Mouse (Mus musculus) MEL (cell line): ENCODE results near the gene Mum1. TPM values are rescaled to one million over a fixed set of nuclear protein-coding genes. Genes with fewer than 3 reads are reported as not detected.

Source experiments
- DNase-seq: peaks from one replicate; pipeline ENCODE4 v3.0.0; 2011; ENCODE audit warnings: low read depth, low spot score
- H3K27ac ChIP-seq: 2 replicates; pipeline ENCODE4 v1.5.1; 2012; ENCODE audit warnings: low read depth, mild to moderate bottlenecking, control low read depth, low read length, moderate library complexity; ENCODE audit not compliant: control insufficient read depth
- H3K27me3 ChIP-seq, 2 experiments: fragments of 150-350 bp in 1 of 2; sonication (generic) in 1 of 2; 2 replicates each; pipeline ENCODE4 v1.6.1; 2012; ENCODE audit warnings: low read length in 2 of 2, mild to moderate bottlenecking in 2 of 2, improper control_type of control experiment in 1 of 2, moderate library complexity in 1 of 2; ENCODE audit not compliant: insufficient read depth in 2 of 2, control insufficient read depth in 1 of 2
- H3K36me3 ChIP-seq, 2 experiments: 2 replicates each; pipeline ENCODE4 v1.6.1; 2012 to 2014; ENCODE audit warnings: low read length in 2 of 2, improper control_type of control experiment in 1 of 2, inconsistent platforms in 1 of 2, mild to moderate bottlenecking in 1 of 2; ENCODE audit not compliant: insufficient read depth in 2 of 2, control insufficient read depth in 1 of 2
- H3K4me1 ChIP-seq, 2 experiments: fragments of 150-350 bp in 1 of 2; sonication (generic) in 1 of 2; 2 replicates each; pipeline ENCODE4 v1.6.1; 2012; ENCODE audit warnings: low read length in 2 of 2, improper control_type of control experiment in 1 of 2, mild to moderate bottlenecking in 1 of 2; ENCODE audit not compliant: insufficient read depth in 2 of 2, control insufficient read depth in 1 of 2
- H3K4me3 ChIP-seq, 2 experiments: fragments of 150-350 bp in 1 of 2; sonication (generic) in 1 of 2; 2 replicates each; pipeline ENCODE4 v1.5.1; 2012; ENCODE audit warnings: low read depth in 2 of 2, low read length in 2 of 2, mild to moderate bottlenecking in 2 of 2, moderate library complexity in 2 of 2, control low read depth in 1 of 2, improper control_type of control experiment in 1 of 2; ENCODE audit not compliant: control insufficient read depth in 1 of 2, insufficient read depth in 1 of 2
- H3K79me2 ChIP-seq: 2 replicates; pipeline ENCODE4 v1.6.1; 2012; ENCODE audit warnings: mild to moderate bottlenecking, low read length, moderate library complexity; ENCODE audit not compliant: control insufficient read depth, poor library complexity, insufficient read depth
- H3K9ac ChIP-seq: 2 replicates; pipeline ENCODE4 v1.6.1; 2012; ENCODE audit warnings: low read depth, mild to moderate bottlenecking, control low read depth, low read length, moderate library complexity; ENCODE audit not compliant: control insufficient read depth, poor library complexity, severe bottlenecking
- H3K9me3 ChIP-seq: fragments of 150-350 bp; sonication (generic); replicated peaks from 2 replicates; pipeline ENCODE4 v1.6.1; 2012; ENCODE audit warnings: mild to moderate bottlenecking, low read length, improper control_type of control experiment, moderate library complexity; ENCODE audit not compliant: insufficient read depth
- BHLHE40 ChIP-seq: IDR thresholded peaks from 2 replicates; pipeline ENCODE4 v1.6.1; 2012; ENCODE audit warnings: low read depth, mild to moderate bottlenecking, inconsistent platforms, low read length, improper control_type of control experiment, borderline replicate concordance
- CTCF ChIP-seq, 3 experiments: IDR thresholded peaks in 2 of 3; conservative IDR thresholded peaks in 1 of 3; 2 replicates each; pipeline ENCODE4 v1.5.1; 2011 to 2012; ENCODE audit warnings: low read length in 3 of 3, low read depth in 2 of 3, mild to moderate bottlenecking in 2 of 3, improper control_type of control experiment in 1 of 3, inconsistent platforms in 1 of 3, mixed read lengths in 1 of 3, moderate library complexity in 1 of 3; ENCODE audit not compliant: control insufficient read depth in 1 of 3, insufficient read depth in 1 of 3, poor library complexity in 1 of 3, severe bottlenecking in 1 of 3
- E2F4 ChIP-seq: IDR thresholded peaks from 2 replicates; pipeline ENCODE4 v1.6.1; 2011; ENCODE audit warnings: low read depth, low read length, improper control_type of control experiment, borderline replicate concordance
- EP300 ChIP-seq, 2 experiments: IDR thresholded peaks; 2 replicates each; pipeline ENCODE4 v1.6.1; 2011; ENCODE audit warnings: improper control_type of control experiment in 2 of 2, low read length in 2 of 2, low read depth in 1 of 2, mild to moderate bottlenecking in 1 of 2
- GABPA ChIP-seq: IDR thresholded peaks from 2 replicates; pipeline ENCODE4 v1.6.1; 2012; ENCODE audit warnings: low read depth, mild to moderate bottlenecking, inconsistent platforms, low read length, improper control_type of control experiment, moderate library complexity
- GATA1 ChIP-seq: IDR thresholded peaks from 2 replicates; pipeline ENCODE4 v1.6.1; 2011; ENCODE audit warnings: low read depth, low read length, improper control_type of control experiment
- JUND ChIP-seq: IDR thresholded peaks from 2 replicates; pipeline ENCODE4 v1.6.1; 2011; ENCODE audit warnings: low read depth, mild to moderate bottlenecking, improper control_type of control experiment, low read length
- KAT2A ChIP-seq: conservative IDR thresholded peaks from 2 replicates; pipeline ENCODE4 v1.6.1; 2012; ENCODE audit warnings: low read depth, low read length, improper control_type of control experiment, inconsistent platforms
- MAFK ChIP-seq: IDR thresholded peaks from 2 replicates; pipeline ENCODE4 v1.6.1; 2011; ENCODE audit warnings: low read depth, mild to moderate bottlenecking, low read length, improper control_type of control experiment, borderline replicate concordance
- MXI1 ChIP-seq: IDR thresholded peaks from 2 replicates; pipeline ENCODE4 v1.6.1; 2011; ENCODE audit warnings: mild to moderate bottlenecking, low read depth, low read length, improper control_type of control experiment
- MYB ChIP-seq: IDR thresholded peaks from 2 replicates; pipeline ENCODE4 v1.6.1; 2011; ENCODE audit warnings: mild to moderate bottlenecking, low read depth, low read length, improper control_type of control experiment
- NELFE ChIP-seq: IDR thresholded peaks from 2 replicates; pipeline ENCODE4 v1.6.1; 2011; ENCODE audit warnings: low read depth, low read length, improper control_type of control experiment
- POLR2A ChIP-seq, 2 experiments: IDR thresholded peaks; 2 replicates each; pipeline ENCODE4 v1.6.1; 2011 to 2012; ENCODE audit warnings: low read length in 2 of 2, mild to moderate bottlenecking in 2 of 2, control low read depth in 1 of 2, improper control_type of control experiment in 1 of 2, low read depth in 1 of 2, moderate library complexity in 1 of 2; ENCODE audit not compliant: control insufficient read depth in 1 of 2, insufficient read depth in 1 of 2, poor library complexity in 1 of 2
- POLR2AphosphoS5 ChIP-seq: IDR thresholded peaks from 2 replicates; pipeline ENCODE4 v1.6.1; 2012; ENCODE audit warnings: low read depth, borderline replicate concordance, mild to moderate bottlenecking, inconsistent platforms, low read length, moderate library complexity, mixed read lengths
- RAD21 ChIP-seq: IDR thresholded peaks from 2 replicates; pipeline ENCODE4 v1.6.1; 2011; ENCODE audit warnings: mild to moderate bottlenecking, low read depth, low read length, improper control_type of control experiment
- SMC3 ChIP-seq: IDR thresholded peaks from 2 replicates; pipeline ENCODE4 v1.6.1; 2011; ENCODE audit warnings: low read depth, low read length, improper control_type of control experiment
- TBP ChIP-seq: IDR thresholded peaks from 2 replicates; pipeline ENCODE4 v1.8.0; 2011; ENCODE audit warnings: low read depth, low read length, improper control_type of control experiment
- TCF12 ChIP-seq: IDR thresholded peaks from 2 replicates; pipeline ENCODE4 v1.6.1; 2014; ENCODE audit warnings: low read depth, mild to moderate bottlenecking, inconsistent platforms, low read length, improper control_type of control experiment, moderate library complexity
- USF2 ChIP-seq, 2 experiments: IDR thresholded peaks; 2 replicates each; pipeline ENCODE4 v1.6.1; 2011 to 2012; ENCODE audit warnings: improper control_type of control experiment in 2 of 2, low read length in 2 of 2, borderline replicate concordance in 1 of 2, inconsistent platforms in 1 of 2, low read depth in 1 of 2, mild to moderate bottlenecking in 1 of 2; ENCODE audit not compliant: insufficient read depth in 1 of 2
- ZKSCAN1 ChIP-seq: IDR thresholded peaks from 2 replicates; pipeline ENCODE4 v1.6.1; 2012; ENCODE audit warnings: low read depth, mild to moderate bottlenecking, inconsistent platforms, low read length, improper control_type of control experiment, moderate library complexity
- ZNF384 ChIP-seq: IDR thresholded peaks from 2 replicates; pipeline ENCODE4 v1.6.1; 2012; ENCODE audit warnings: low read depth, mild to moderate bottlenecking, inconsistent platforms, low read length, improper control_type of control experiment
- polyA plus RNA-seq, 2 experiments: library from polyadenylated mRNA; stranded (reverse) in 1 of 2; unstranded in 1 of 2; fragments of >175 nt in 1 of 2; fragments of >200 nt in 1 of 2; gene quantifications; 2 replicates each; pipeline versions ENCODE4 v1.2.1 to v1.2.4; 2012; ENCODE audit warnings: low replicate concordance in 2 of 2, low read depth in 1 of 2; ENCODE audit not compliant: insufficient read length in 2 of 2, insufficient read depth in 1 of 2, missing spikeins in 1 of 2
- total RNA-seq: library from RNA; depleted of rRNA; stranded (reverse); fragments of 300-350 nt; gene quantifications from 2 replicates; pipeline ENCODE4 v1.2.3, GENCODE M21; 2012

Gene Mum1
- total and polyA plus RNA-seq, 3 experiments: 34.0 to 55.2 (median 35.3) TPM

- Histone ChIP-seq H3K36me3 (no peaks in the 10 kb centered on the region; a peak in 1 of 4 replicates), H3K4me1 (peaks cover 0 to 3% of the 10 kb centered on the region in 2 experiments; a peak in 1 of 4 replicates)
- DNase-seq: no peak
- TF ChIP-seq GABPA: no peak
- TF ChIP-seq TCF12: no peak
- TF ChIP-seq JUND: no peak
- no peak for TF ChIP-seq ZNF384
- no peak for TF ChIP-seq USF2 (IDR thresholded peaks at IDR 0.05; ENCODE audit: borderline replicate concordance in 1 of 2, insufficient read depth in 1 of 2, low read depth in 1 of 2, low read length in 2 of 2)
- TF ChIP-seq CTCF (IDR thresholded peaks at IDR 0.05 in 2 of 3, conservative IDR thresholded peaks at IDR 0.05 in 1 of 3; ENCODE audit: control insufficient read depth in 1 of 3, insufficient read depth in 1 of 3, low read depth in 2 of 3, low read length in 3 of 3, poor library complexity in 1 of 3, severe bottlenecking in 1 of 3): no peak
- TF ChIP-seq BHLHE40: no peak
- no peak for TF ChIP-seq TBP
- no peak for TF ChIP-seq NELFE
- no peak for TF ChIP-seq KAT2A
- TF ChIP-seq POLR2AphosphoS5: no peak
- no peak for TF ChIP-seq EP300 (IDR thresholded peaks at IDR 0.05; ENCODE audit: low read depth in 1 of 2, low read length in 2 of 2)
- TF ChIP-seq RAD21: no peak
- TF ChIP-seq E2F4: no peak
- TF ChIP-seq, all 39 proteins: peak for 0
- Histone ChIP-seq H3K4me3 (no peak overlapping the region), H3K9me3 (no peaks in the 10 kb centered on the region), H3K27ac (no peak overlapping the region), H3K9ac (no peak overlapping the region), H3K79me2 (peaks cover 20% of the 10 kb centered on the region), H3K27me3 (no peaks in the 10 kb centered on the region)
These were observed 27.3 kb downstream of the Mum1 start for GRCm38 (mm10) chr10:80253551-80253950.

- DNase-seq: no peak
- Histone ChIP-seq H3K27me3 (no peaks in the 10 kb centered on the region), H3K36me3 (no peaks in the 10 kb centered on the region; a peak in 1 of 4 replicates), H3K4me1 (peaks cover 0 to 3% of the 10 kb centered on the region in 2 experiments; a peak in 2 of 4 replicates), H3K9me3 (no peaks in the 10 kb centered on the region), H3K27ac (no peak overlapping the region), H3K9ac (no peak overlapping the region), H3K79me2 (peaks cover 15% of the 10 kb centered on the region), H3K4me3 (no peak overlapping the region)
- no peak for TF ChIP-seq SMC3
- no peak for TF ChIP-seq MAFK
- TF ChIP-seq MXI1: no peak
- TF ChIP-seq BHLHE40: no peak
- no peak for TF ChIP-seq POLR2A (IDR thresholded peaks at IDR 0.05; ENCODE audit: control insufficient read depth in 1 of 2, insufficient read depth in 1 of 2, low read depth in 1 of 2, low read length in 2 of 2, poor library complexity in 1 of 2)
- TF ChIP-seq MYB: no peak
- no peak for TF ChIP-seq CTCF (IDR thresholded peaks at IDR 0.05 in 2 of 3, conservative IDR thresholded peaks at IDR 0.05 in 1 of 3; ENCODE audit: control insufficient read depth in 1 of 3, insufficient read depth in 1 of 3, low read depth in 2 of 3, low read length in 3 of 3, poor library complexity in 1 of 3, severe bottlenecking in 1 of 3)
- no peak for TF ChIP-seq ZKSCAN1
- TF ChIP-seq TBP: no peak
- TF ChIP-seq GABPA: no peak
- no peak for TF ChIP-seq GATA1
These were observed 28.4 kb downstream of the Mum1 start for GRCm38 (mm10) chr10:80254331-80255297.
